Mouse (Mus musculus): ENCODE measurements around the gene Git2.

The Git2 gene

DNA sequence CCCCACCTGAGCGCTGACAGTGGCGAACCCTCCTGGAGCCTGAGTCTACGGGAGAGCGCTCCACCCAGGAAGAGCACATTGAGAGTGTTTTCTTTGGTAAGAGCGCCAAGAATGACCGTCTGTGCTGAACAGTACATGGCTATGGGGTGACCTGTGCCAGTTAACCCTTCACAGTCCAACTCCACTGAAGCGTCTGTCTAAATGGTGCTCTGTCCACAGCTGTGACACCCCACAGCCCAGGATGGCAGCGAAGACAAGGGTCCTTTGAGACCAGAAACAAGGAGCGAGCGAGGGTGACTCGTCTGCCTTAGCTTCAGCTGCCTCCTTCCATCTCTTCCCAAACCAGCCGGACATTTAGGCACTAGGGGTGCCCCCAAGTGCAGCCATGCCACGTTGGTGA lies 86.6 kb downstream of the Git2 start:
- in situ Hi-C loops (cut with MboI, MseI) = no loop called here

DNA sequence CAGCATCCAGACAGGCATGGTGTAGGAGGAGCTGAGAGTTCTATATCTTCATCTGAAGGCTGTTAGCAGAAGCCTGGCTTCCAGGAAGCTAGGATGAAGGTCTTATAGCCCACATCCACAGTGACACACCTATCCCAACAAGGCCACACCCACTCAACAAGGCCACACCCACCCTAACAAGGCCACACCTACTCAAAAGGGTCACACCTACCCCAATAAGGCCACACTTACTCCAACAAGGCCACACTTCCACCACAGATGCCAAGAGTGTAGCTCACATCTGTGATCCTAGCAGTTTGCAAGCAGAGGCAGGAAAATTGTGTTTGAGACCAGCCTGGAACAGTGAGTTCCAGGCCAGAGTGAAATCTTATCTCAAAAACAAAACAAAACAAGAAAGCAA lies 87.4 kb downstream of the Git2 start:
- in situ Hi-C loops (cut with MboI, MseI) = no loop called here

DNA sequence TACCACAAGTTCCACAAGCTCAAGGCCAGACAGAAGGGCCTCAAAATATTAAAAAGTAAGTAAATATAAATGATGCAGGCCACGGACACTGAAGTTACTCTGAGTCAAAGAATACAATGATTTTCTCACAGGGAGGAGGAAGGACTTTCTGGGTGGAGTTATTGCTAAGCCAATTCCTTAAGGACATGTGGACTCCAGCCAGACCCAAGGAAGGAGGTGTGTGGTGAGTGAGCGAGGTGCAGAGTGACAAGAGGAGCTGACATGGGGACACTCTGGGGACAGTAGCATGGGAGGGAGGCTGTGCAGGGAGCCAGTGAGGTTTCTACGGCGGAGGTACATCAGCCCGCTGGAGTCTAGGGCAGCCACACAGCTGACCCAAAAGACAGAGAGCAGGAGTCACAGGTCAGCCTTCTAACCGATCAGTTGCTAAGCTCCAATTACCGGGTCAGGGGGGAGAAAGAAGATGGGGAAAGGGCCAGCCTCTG lies 88.5 kb downstream of the Git2 start:
- in situ Hi-C loops (cut with MboI, MseI) = no loop called here

DNA sequence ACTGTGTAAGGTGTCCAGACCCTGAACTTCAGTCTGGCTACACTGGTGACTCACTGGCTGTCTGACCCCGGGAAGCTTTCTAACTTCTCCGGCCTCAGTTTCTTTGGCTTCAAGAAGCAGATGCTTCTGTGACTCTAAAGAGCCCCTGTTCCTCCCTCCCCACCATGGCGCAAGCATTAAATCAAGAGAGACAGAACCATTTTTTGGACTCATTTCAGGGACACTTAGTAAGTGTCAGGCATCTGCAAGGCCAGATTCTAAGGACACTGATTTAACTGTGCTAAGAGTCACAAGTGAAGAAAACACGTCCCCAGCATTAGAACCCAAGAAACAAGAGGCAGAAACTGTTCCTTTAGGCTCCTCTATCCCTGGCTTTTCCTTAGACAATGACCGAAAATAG lies 89.3 kb downstream of the Git2 start:
- in situ Hi-C loops (cut with MboI, MseI) = no loop called here

DNA sequence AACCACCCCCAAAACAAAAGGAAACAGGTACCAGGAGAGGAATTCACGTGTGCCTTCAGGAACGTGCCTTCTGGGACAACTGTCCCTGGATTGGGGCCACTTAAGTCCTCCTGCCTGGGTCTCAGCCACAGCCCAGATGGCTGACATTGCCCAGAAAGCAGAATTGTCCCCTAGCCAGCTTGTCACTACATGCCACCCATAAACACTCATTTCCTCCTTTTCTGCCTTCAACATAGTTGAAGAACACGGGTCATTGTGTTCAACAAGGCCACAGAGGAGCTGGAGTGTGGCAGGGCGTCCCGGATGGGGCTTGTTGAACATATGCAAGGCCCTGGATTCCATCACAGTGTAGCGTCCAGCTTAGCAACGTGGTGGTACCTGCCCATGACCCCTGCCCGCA lies 93.6 kb downstream of the Git2 start:
- in situ Hi-C loops (cut with MboI, MseI) = no loop called here

DNA sequence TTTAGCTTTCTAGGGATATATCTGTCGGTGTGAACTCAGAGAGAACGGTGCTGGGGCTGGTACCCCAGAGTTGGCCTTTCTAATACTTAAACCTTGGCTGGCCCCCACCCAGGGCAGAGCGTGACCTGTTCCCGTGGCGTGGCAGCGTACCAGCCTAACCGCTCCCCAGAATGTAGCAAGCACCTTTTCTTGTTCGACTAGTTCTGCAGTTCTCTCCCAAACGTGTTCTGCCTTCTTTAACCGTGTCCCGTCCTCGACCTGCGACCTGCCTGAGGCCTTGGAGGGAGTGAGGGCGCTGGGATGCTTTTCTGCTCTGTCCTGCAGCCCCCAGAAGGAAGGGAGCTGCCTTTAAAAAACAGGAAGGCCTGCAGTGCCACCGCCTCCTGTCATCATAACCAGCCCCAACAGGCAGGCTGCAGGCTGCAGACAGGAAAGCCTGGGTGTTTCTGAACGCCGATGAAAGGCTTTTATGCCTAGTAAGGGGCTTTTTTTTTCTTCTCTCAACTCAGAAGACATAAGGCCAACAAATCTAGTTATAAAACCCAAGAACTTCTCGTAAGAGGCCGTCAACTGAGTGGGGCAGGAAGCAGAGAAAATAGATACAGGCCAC lies 94.5 kb downstream of the Git2 start:
- in situ Hi-C loops (cut with MboI, MseI) = no loop called here

DNA sequence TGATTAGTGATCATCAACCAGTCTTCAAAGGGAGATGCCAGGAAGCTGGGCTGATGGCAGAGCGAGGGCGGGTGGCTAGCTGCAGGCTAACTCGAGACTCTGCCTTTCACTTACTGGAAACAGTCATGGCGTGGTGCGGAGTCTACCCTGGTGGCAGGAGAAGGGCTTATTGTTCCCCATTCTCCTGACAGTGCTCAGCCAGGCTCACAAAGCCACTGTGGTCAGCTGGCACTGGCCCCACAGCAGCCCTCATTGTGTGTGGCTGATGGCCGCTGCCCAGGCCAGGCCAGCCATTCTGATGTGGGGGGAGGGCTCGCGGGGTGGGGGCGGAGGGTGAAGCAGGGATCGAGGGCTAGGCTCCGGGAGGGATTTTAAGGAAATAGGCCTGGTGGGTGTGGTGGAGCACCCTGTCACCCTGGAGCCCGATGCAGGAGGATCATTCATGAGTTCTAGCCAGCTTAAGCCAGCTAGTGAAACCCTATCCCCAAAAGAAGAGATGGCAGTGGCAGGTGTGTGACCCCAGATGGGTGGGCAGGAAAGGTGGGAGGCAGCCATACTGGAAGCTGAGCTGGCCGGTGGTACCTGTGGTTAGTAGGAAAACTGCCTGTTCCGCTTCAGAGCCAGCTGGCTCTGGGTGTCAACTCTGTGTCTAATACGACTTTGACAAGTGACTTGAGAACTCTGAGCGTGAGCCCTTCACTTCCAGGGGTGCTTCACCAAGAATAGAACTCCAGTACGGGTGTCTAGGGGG lies 95.3 kb downstream of the Git2 start:
- in situ Hi-C loops (cut with MboI, MseI) = loop anchor here in 1 of 2 experiments (5.0 kb wide), 1 partner anchor 53 kb away; no protein-coding TSS in a partner anchor

Data from T-helper 17 cell (primary cell).